Mouse (Mus musculus) CD4-positive naive resting alpha-beta T cell, adult 76 days (primary cell): ENCODE measurements around the gene Enkd1. TPM values are rescaled to one million over a fixed set of nuclear protein-coding genes. Genes with fewer than 3 reads are reported as not detected.

Experiments
- total RNA-seq: library from RNA; stranded (reverse); gene quantifications from one replicate; pipeline ENCODE4 v1.2.4, GENCODE M21; 2023

The Enkd1 gene
- 1.3 TPM for total RNA-seq

DNA sequence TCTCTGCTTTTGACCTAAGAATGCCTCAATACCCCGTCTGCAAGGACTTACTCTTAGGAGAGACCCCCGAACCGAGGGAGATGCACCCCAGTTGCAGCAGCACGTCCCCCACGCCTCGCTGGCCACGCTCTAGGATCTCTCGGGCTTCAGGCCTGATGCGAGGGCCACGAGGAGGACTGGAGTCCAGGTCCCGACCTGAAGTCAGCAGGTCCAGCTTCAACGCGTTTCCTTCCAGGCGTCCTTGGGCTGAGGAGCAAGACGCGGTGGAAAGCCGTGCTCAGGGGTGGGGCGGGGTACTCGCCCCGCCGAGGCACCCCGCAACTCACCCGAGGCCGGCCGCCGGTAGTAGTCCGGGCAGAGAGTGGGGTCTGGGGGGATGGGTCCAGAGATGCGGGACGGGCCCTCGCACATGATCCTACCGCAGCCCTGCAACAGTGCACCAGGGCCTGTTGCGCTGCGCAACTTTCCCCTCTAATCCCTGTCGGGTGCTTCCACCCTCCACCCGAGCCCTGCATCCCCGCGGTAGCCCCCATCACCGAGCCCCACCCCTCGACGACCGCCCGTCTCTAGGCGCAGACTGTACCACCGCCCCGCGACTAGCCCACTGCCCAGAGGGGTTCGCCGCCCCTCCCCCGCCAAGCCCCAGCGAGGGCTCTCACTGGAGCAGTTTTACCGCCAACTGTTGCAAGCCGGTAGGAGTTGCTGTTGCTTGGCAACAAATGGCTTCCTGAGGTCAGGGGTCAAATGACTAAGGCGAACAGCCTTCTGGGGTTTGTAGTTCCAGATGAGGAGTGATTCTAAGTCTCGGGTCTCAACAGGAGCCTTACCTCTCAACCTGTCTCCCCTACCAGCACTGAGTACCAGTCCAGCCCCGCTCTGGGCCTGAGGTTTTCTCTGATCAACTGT lies at the start of gene Enkd1, which contains the start of gene 4933405L10Rik:
Gene Enkd1 (minus strand): TSS at position 713 of the 906 bp plus-strand sequence.
Gene 4933405L10Rik (plus strand): TSS at position 158 of the 906 bp plus-strand sequence.

DNA sequence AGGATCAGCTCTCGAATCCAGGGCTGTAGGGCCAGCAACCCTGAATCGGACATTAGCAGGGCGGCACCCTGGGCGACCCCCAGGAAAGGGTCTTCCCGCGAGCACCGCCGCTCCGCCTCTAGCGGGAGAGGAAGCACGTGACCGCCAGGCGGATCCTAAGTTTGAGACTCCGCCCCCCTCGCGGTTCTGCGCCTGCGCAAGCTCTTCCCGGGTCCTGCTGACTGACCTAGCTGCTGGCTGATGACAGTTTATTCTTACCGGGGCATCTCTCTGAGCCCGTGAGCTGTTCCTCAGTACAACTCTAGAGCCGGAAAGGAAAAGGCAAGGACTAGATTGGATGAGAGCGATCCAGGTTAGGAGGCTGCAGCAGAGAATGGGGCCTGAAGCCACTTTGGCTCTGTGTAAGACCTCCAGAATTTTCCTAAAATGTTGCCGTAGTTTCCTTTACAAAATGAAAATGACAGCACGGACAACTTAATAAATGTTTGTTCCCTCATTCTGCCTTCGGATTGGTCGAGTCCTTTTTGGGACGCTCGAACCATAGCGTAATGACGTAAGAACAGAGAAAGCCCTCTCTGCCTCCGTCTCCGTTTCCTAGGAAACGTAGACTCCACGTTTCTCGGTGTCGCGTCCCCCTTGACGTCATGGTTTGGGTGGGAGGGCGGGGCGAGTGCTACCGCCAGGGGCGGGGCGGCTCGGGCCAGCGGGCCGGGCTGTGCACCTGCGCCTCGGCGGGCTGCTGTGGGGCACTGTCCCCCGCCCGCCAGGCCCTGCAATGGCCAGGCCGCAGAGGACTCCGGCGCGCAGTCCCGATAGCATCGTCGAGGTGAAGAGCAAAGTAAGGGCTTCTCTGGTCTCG lies 6.8 kb downstream of the Enkd1 start, which contains the start of the genes Acd and Pard6a:
Gene Acd (minus strand): TSS at position 137 of the 859 bp plus-strand sequence.
Gene Pard6a (plus strand): TSS at position 183 of the 859 bp plus-strand sequence.

DNA sequence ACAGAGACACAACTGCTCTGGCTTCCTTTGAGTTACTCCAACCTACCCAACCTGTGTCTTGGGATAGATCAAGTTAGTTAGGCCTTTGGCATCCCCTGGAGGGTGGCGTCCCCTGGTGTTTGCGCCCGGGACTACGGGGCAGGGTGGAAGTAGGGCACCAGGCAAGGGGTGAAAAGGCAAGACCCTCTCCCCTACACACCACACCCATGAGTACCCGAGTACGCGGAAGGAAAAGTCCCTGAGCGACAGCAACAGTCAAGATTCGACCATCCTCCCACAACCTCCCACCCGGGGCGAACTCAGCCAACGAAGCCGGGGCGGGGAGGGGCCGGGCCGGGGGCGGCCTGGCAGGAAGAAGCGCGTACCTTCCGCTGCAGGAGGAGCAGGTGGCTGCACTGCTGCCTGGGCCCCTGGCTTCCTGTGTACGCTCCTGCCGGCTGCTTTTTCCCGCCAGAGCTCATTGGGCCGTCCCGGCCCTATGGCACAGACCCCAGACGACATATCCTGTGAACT lies 22.2 kb downstream of the Enkd1 start, which contains the start of gene Carmil2:
Gene Carmil2 (plus strand): TSS at position 479 of the 513 bp plus-strand sequence.

Other genes starting within 250 kb of the Enkd1 start
- gene Tppp3, start 236.7 kb downstream of the Enkd1 start, total RNA-seq = 0.82 TPM
- 4.3 TPM for gene Zdhhc1, start 211.3 kb downstream of the Enkd1 start, total RNA-seq
- not detected for gene Hsd11b2, start 189.5 kb downstream of the Enkd1 start, total RNA-seq
- gene Atp6v0d1, start 142.2 kb downstream of the Enkd1 start, total RNA-seq = 82.3 TPM
- 19.3 TPM for gene Ripor1, start 103.0 kb downstream of the Enkd1 start, total RNA-seq
- 147 TPM for gene Ctcf, start 71.6 kb downstream of the Enkd1 start, total RNA-seq
- gene Agrp, start 70.8 kb downstream of the Enkd1 start, total RNA-seq = not detected
- 141 TPM for gene Carmil2, start 21.9 kb downstream of the Enkd1 start, total RNA-seq
- gene Acd, start 7.1 kb downstream of the Enkd1 start, total RNA-seq = 53.3 TPM
- gene Pard6a, start 7.1 kb downstream of the Enkd1 start, total RNA-seq = 8.4 TPM
- not detected for gene 4933405L10Rik, start 555 bp downstream of the Enkd1 start, total RNA-seq
- gene Gfod2, start 50.5 kb upstream of the Enkd1 start, total RNA-seq = 2.9 TPM
- 141 TPM for gene Ranbp10, start 119.1 kb upstream of the Enkd1 start, total RNA-seq
- not detected for gene Tsnaxip1, start 119.5 kb upstream of the Enkd1 start, total RNA-seq
- gene Cenpt, start 145.1 kb upstream of the Enkd1 start, total RNA-seq = 30.7 TPM
- gene Thap11, start 146.9 kb upstream of the Enkd1 start, total RNA-seq = 15.0 TPM
- gene Nutf2, start 152.4 kb upstream of the Enkd1 start, total RNA-seq = 23.4 TPM
- gene Edc4, start 172.7 kb upstream of the Enkd1 start, total RNA-seq = 92.0 TPM
- gene Nrn1l, start 185.4 kb upstream of the Enkd1 start, total RNA-seq = 1.1 TPM
- gene Pskh1, start 192.2 kb upstream of the Enkd1 start, total RNA-seq = 21.4 TPM
- 3.2 TPM for gene Ctrl, start 225.7 kb upstream of the Enkd1 start, total RNA-seq
- 123 TPM for gene Psmb10, start 230.2 kb upstream of the Enkd1 start, total RNA-seq
- not detected for gene Lcat, start 235.2 kb upstream of the Enkd1 start, total RNA-seq